Mouse (Mus musculus) intestine, postnatal 0 days (tissue): ENCODE measurements around the gene Sipa1l1. TPM values are rescaled to one million over a fixed set of nuclear protein-coding genes. Genes with fewer than 3 reads are reported as not detected.

Source experiments
- ATAC-seq: fragments of 200-750 bp; cut with Nextera tagmentation; 2 replicates; pipeline ENCODE4 v1.8.0; 2017; ENCODE audit warnings: mild to moderate bottlenecking, moderate TSS enrichment, moderate library complexity
- H3K27ac ChIP-seq: fragments of 300-500 bp; sonication (generic); 2 replicates; pipeline ENCODE4 v1.5.1; 2014; ENCODE audit warnings: mild to moderate bottlenecking, low read depth, low read length, moderate library complexity
- H3K27me3 ChIP-seq: fragments of 300-500 bp; sonication (generic); replicated peaks from 2 replicates; pipeline ENCODE4 v1.6.1; 2014; ENCODE audit warnings: low read length, mixed read lengths; ENCODE audit not compliant: control insufficient read depth, insufficient read depth
- H3K36me3 ChIP-seq: fragments of 300-500 bp; sonication (generic); 2 replicates; pipeline ENCODE4 v1.6.1; 2014; ENCODE audit warnings: mild to moderate bottlenecking, moderate library complexity; ENCODE audit not compliant: control insufficient read depth, insufficient read depth
- H3K4me1 ChIP-seq: fragments of 300-500 bp; sonication (generic); replicated peaks from 2 replicates; pipeline ENCODE4 v1.6.1; 2014; ENCODE audit warnings: antibody characterized with exemption, low read length, mixed read lengths; ENCODE audit not compliant: control insufficient read depth, insufficient read depth
- H3K4me2 ChIP-seq: fragments of 300-500 bp; sonication (generic); replicated peaks from 2 replicates; pipeline ENCODE4 v1.6.1; 2014; ENCODE audit warnings: low read depth, mild to moderate bottlenecking, moderate library complexity
- H3K4me3 ChIP-seq: fragments of 300-500 bp; sonication (generic); 2 replicates; pipeline ENCODE4 v1.5.1; 2014; ENCODE audit warnings: low read depth, low read length
- H3K9ac ChIP-seq: fragments of 300-500 bp; sonication (generic); 2 replicates; pipeline ENCODE4 v1.6.1; 2014; ENCODE audit warnings: mild to moderate bottlenecking, low read depth, low read length
- H3K9me3 ChIP-seq: fragments of 300-500 bp; sonication (generic); 2 replicates; pipeline ENCODE4 v1.6.1; 2016; ENCODE audit warnings: mixed run types; ENCODE audit not compliant: control insufficient read depth
- CTCF ChIP-seq: sonication (generic); IDR thresholded peaks from 2 replicates; pipeline ENCODE4 v1.5.1; 2016; ENCODE audit warnings: low read depth, mild to moderate bottlenecking, control low read depth, antibody characterized with exemption, moderate library complexity
- WGBS: fragments of 180-500 bp; shearing (Covaris S2); extraction: QIAGEN DNeasy Blood & Tissue Kit; methylation state at CpG from one replicate; pipeline ENCODE4 v1.1.7; 2014; 5-methylcytosine and 5-hydroxymethylcytosine counted together
- polyA plus RNA-seq: library from polyadenylated mRNA; unstranded; fragments of >200 nt; fragmentation: Nextera tagmentation; extraction: Ambion mirVana; gene quantifications from 2 replicates; pipeline ENCODE4 v1.2.1, GENCODE M21; 2015

Sipa1l1 gene
- polyA plus RNA-seq, 1 experiment from 2014 or later = 10.2 TPM

GRCm38 (mm10) chr12:82313091-82313490 lies 144.0 kb downstream of the Sipa1l1 start:
- no peak for ATAC-seq
- no peak overlapping the region for H3K4me3 ChIP-seq
- 0 out of 2 replicates have a peak, but pooled peaks cover 3% of the 10 kb centered on the region for H3K36me3 ChIP-seq
- no peak overlapping the region for H3K9ac ChIP-seq
- H3K27ac ChIP-seq = no peak overlapping the region
- WGBS = 88% methylated on average over 3 of the region's 3 CpGs
- no peaks in the 10 kb centered on the region for H3K9me3 ChIP-seq
- no peak for TF ChIP-seq CTCF
- no peaks in the 10 kb centered on the region for H3K4me1 ChIP-seq
- H3K27me3 ChIP-seq = no peaks in the 10 kb centered on the region
- H3K4me2 ChIP-seq = no peak overlapping the region

GRCm38 (mm10) chr12:82319436-82320131 lies 150.5 kb downstream of the Sipa1l1 start:
- H3K36me3 ChIP-seq = no peaks in the 10 kb centered on the region
- H3K27ac ChIP-seq = no peak overlapping the region
- no peaks in the 10 kb centered on the region for H3K9me3 ChIP-seq
- H3K27me3 ChIP-seq = no peaks in the 10 kb centered on the region
- no peak overlapping the region for H3K4me2 ChIP-seq
- no peaks in the 10 kb centered on the region; the same call in 1 of the 2 replicates for H3K4me1 ChIP-seq
- no peak overlapping the region for H3K4me3 ChIP-seq
- 52% methylated on average over 7 of the region's 7 CpGs for WGBS
- ATAC-seq = 0 out of 2 replicates have a peak, but pooled peaks have one; percentile 8
- no peak for TF ChIP-seq CTCF
- no peak overlapping the region for H3K9ac ChIP-seq

GRCm38 (mm10) chr12:82320204-82320603 lies 151.1 kb downstream of the Sipa1l1 start:
- 36% methylated on average over 3 of the region's 3 CpGs for WGBS
- no peaks in the 10 kb centered on the region for H3K27me3 ChIP-seq
- TF ChIP-seq CTCF = no peak

GRCm38 (mm10) chr12:82321397-82321796 lies 152.3 kb downstream of the Sipa1l1 start:
- Histone ChIP-seq H3K27me3 (no peaks in the 10 kb centered on the region), H3K4me1 (no peaks in the 10 kb centered on the region; the same call in 1 of the 2 replicates), H3K9me3 (no peaks in the 10 kb centered on the region), H3K36me3 (no peaks in the 10 kb centered on the region), H3K27ac (no peak overlapping the region), H3K4me2 (no peak overlapping the region), H3K4me3 (no peak overlapping the region), H3K9ac (no peak overlapping the region)
- ATAC-seq = no peak
- TF ChIP-seq CTCF = no peak
- 94% methylated on average over 8 of the region's 8 CpGs for WGBS

More at GRCm38 (mm10) chr12:82320204-82320603, 151.1 kb downstream of the Sipa1l1 start:
- no peak overlapping the region for H3K4me2 ChIP-seq
- 0 out of 2 replicates have a peak, but pooled peaks have one; percentile 28 for ATAC-seq
- no peak overlapping the region for H3K4me3 ChIP-seq
- no peaks in the 10 kb centered on the region for H3K36me3 ChIP-seq
- no peak overlapping the region for H3K9ac ChIP-seq
- no peaks in the 10 kb centered on the region; the same call in 1 of the 2 replicates for H3K4me1 ChIP-seq
- no peak overlapping the region for H3K27ac ChIP-seq
- H3K9me3 ChIP-seq = no peaks in the 10 kb centered on the region

- no peaks in the 10 kb centered on the region for H3K27me3 ChIP-seq
- ATAC-seq = no peak
- peak; percentile 27 for TF ChIP-seq CTCF
- H3K27ac ChIP-seq = no peak overlapping the region
- 97% methylated on average over 2 of the region's 2 CpGs for WGBS
- H3K9ac ChIP-seq = no peak overlapping the region
- no peak overlapping the region for H3K4me2 ChIP-seq
- no peaks in the 10 kb centered on the region for H3K36me3 ChIP-seq
- H3K9me3 ChIP-seq = no peaks in the 10 kb centered on the region
- H3K4me3 ChIP-seq = no peak overlapping the region
- H3K4me1 ChIP-seq = no peaks in the 10 kb centered on the region; the same call in 1 of the 2 replicates
These were observed 152.7 kb downstream of the Sipa1l1 start for GRCm38 (mm10) chr12:82321855-82322254.

GRCm38 (mm10) chr12:82322759-82323451 lies 153.8 kb downstream of the Sipa1l1 start:
- no peak overlapping the region for H3K27ac ChIP-seq
- no peaks in the 10 kb centered on the region for H3K9me3 ChIP-seq
- H3K9ac ChIP-seq = no peak overlapping the region
- H3K4me3 ChIP-seq = no peak overlapping the region
- H3K4me2 ChIP-seq = no peak overlapping the region
- TF ChIP-seq CTCF = no peak
- no peak for ATAC-seq
- H3K36me3 ChIP-seq = no peaks in the 10 kb centered on the region
- H3K27me3 ChIP-seq = no peaks in the 10 kb centered on the region
- H3K4me1 ChIP-seq = no peaks in the 10 kb centered on the region; the same call in 1 of the 2 replicates
- WGBS = 61% methylated on average over 7 of the region's 7 CpGs
